Mouse (Mus musculus): ENCODE data around the gene Hpcal1. TPM values are rescaled to one million over a fixed set of nuclear protein-coding genes. Genes with fewer than 3 reads are reported as not detected.
"Not testable (repeated sequence)": the region's sequence is repeated elsewhere in the genome, so short reads cannot be mapped to it uniquely, and the experiment has no call there.

Hpcal1 gene
- polyA plus RNA-seq, 1 experiment from 2014 or later, result 22.9 TPM

DNA sequence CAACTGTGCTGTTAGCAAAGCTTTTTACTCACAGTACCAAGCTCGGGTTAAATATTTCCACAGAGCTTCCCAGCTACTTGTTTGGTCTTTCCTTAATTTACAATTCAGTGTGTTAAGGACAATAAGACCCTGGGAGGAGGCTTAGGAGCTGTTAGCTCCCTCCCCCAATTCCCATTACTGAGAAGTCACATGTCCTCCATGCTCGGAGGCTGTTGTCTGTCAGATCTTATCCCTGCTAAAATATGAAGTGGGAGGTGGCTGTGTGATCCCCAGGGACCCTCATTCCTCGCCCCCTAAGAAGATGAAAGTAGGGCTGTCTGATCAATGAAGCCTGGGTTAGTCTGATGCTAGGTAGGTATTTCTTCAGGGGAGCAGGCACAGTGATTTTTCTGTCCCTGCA is 88.4 kb downstream of the Hpcal1 start:
- Histone ChIP-seq H3K4me1 (ENCODE audit: control insufficient read depth, insufficient read depth, low read length) (no peaks in the 10 kb centered on the region), H3K27ac (ENCODE audit: low read depth, low read length) (no peak overlapping the region), H3K4me2 (no peak overlapping the region), H3K36me3 (ENCODE audit: control insufficient read depth, insufficient read depth, low read length) (no peaks in the 10 kb centered on the region), H3K4me3 (ENCODE audit: low read depth, low read length) (no peak overlapping the region), H3K27me3 (ENCODE audit: control insufficient read depth, insufficient read depth, low read length) (no peaks in the 10 kb centered on the region), H3K9me3 (replicated peaks; ENCODE audit: control insufficient read depth, low read length) (no peaks in the 10 kb centered on the region), H3K9ac (ENCODE audit: low read depth, low read length) (no peak overlapping the region)
- 36% methylated on average over 3 of the region's 3 CpGs for WGBS (ENCODE audit: insufficient replicate concordance)
- ATAC-seq (replicated peaks; ENCODE audit: insufficient number of reproducible peaks, low FRiP score, low TSS enrichment), result no peak

- Histone ChIP-seq H3K27me3 (ENCODE audit: control insufficient read depth, insufficient read depth, low read length) (no peaks in the 10 kb centered on the region), H3K9ac (ENCODE audit: low read depth, low read length) (no peak overlapping the region), H3K36me3 (ENCODE audit: control insufficient read depth, insufficient read depth, low read length) (no peaks in the 10 kb centered on the region), H3K27ac (ENCODE audit: low read depth, low read length) (no peak overlapping the region), H3K4me3 (ENCODE audit: low read depth, low read length) (no peak overlapping the region), H3K4me2 (no peak overlapping the region), H3K4me1 (ENCODE audit: control insufficient read depth, insufficient read depth, low read length) (no peaks in the 10 kb centered on the region), H3K9me3 (replicated peaks; ENCODE audit: control insufficient read depth, low read length) (no peaks in the 10 kb centered on the region)
- 52% methylated on average over 3 of the region's 3 CpGs for WGBS (ENCODE audit: insufficient replicate concordance)
- ATAC-seq (replicated peaks; ENCODE audit: insufficient number of reproducible peaks, low FRiP score, low TSS enrichment), result no peak
These were observed 98.8 kb downstream of the Hpcal1 start for GRCm38 (mm10) chr12:17789486-17789885.

DNA sequence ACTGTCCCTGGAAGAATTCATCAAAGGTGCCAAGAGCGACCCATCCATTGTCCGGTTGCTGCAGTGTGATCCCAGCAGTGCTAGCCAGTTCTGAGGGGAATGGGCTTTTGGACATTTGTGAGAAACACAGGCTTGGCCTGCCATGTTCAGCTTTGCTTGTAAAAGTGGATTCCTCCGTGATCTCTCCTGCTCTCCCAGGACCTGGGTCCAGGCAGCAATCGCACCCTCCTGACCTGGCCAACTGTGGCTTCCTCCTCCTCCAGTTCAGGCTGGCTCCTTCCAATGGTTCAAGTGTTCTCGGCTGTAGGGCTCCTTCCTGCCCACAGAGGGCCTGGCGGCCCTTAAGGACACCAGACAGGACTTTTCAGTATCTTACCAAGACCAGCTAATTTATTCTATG is 100.5 kb downstream of the Hpcal1 start:
- Histone ChIP-seq H3K4me3 (ENCODE audit: low read depth, low read length) (no peak overlapping the region), H3K27me3 (ENCODE audit: control insufficient read depth, insufficient read depth, low read length) (no peaks in the 10 kb centered on the region), H3K9ac (ENCODE audit: low read depth, low read length) (no peak overlapping the region), H3K9me3 (replicated peaks; ENCODE audit: control insufficient read depth, low read length) (no peaks in the 10 kb centered on the region), H3K36me3 (ENCODE audit: control insufficient read depth, insufficient read depth, low read length) (no peaks in the 10 kb centered on the region), H3K4me1 (ENCODE audit: control insufficient read depth, insufficient read depth, low read length) (no peaks in the 10 kb centered on the region), H3K4me2 (no peak overlapping the region), H3K27ac (ENCODE audit: low read depth, low read length) (no peak overlapping the region)
- 82% methylated on average over 6 of the region's 6 CpGs for WGBS (ENCODE audit: insufficient replicate concordance)
- no peak for ATAC-seq (replicated peaks; ENCODE audit: insufficient number of reproducible peaks, low FRiP score, low TSS enrichment)

DNA sequence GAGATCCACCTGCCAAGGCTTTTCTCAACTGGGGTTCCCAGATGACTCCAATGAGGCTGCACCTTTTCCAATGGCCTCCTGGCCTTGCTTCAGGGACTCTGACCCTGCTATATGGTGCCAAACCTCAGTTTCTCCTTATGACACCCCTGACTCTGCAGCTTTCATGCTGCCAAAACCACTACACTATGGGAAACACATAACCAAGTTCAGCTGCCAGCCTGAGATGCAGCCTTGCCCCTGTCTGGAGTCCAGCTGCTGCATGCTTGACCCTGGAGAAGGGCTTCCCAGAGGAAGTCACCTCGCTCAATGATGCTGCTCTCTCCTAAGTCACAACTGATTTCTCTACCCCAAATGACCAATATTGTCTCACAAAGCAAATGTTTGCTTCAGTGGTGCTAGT is 102.1 kb downstream of the Hpcal1 start:
- no peak overlapping the region for H3K27ac ChIP-seq (ENCODE audit: low read depth, low read length)
- H3K4me2 ChIP-seq, result no peak overlapping the region
- no peaks in the 10 kb centered on the region for H3K9me3 ChIP-seq (replicated peaks; ENCODE audit: control insufficient read depth, low read length)
- H3K9ac ChIP-seq (ENCODE audit: low read depth, low read length), result no peak overlapping the region
- H3K4me3 ChIP-seq (ENCODE audit: low read depth, low read length), result no peak overlapping the region
- 91% methylated on average over 1 of the region's 1 CpGs for WGBS (ENCODE audit: insufficient replicate concordance)
- H3K4me1 ChIP-seq (ENCODE audit: control insufficient read depth, insufficient read depth, low read length), result no peaks in the 10 kb centered on the region
- no peak for ATAC-seq (replicated peaks; ENCODE audit: insufficient number of reproducible peaks, low FRiP score, low TSS enrichment)
- H3K27me3 ChIP-seq (ENCODE audit: control insufficient read depth, insufficient read depth, low read length), result no peaks in the 10 kb centered on the region
- no peaks in the 10 kb centered on the region for H3K36me3 ChIP-seq (ENCODE audit: control insufficient read depth, insufficient read depth, low read length)

DNA sequence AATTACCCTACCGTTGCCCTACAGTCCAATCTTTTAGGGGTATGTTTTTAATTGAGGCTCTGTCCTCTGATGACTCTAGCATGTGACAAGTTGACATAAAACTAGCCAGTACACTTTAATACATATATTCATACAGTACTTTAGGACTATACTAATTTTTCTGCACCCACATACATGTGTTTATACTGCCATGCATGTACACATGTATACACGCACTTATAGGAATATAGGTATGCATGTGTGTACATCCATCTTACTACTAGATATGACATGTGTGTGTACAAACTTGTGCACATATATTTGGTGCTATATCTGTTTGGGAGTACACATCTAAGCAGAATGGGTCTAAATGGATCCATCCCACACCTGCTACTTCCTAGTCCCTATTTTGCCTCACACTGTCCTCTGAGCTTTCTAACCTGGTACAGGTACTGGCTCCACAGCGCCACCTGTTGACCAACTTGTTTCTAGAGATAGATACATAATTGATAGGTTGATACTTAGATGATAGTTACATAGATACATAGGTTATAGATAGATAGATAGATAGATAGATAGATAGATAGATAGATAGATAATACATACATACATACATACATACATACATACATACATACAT is 105.1 kb downstream of the Hpcal1 start:
- H3K9ac ChIP-seq (ENCODE audit: low read depth, low read length), result no peak overlapping the region
- H3K36me3 ChIP-seq (ENCODE audit: control insufficient read depth, insufficient read depth, low read length), result no peaks in the 10 kb centered on the region
- no peaks in the 10 kb centered on the region for H3K27me3 ChIP-seq (ENCODE audit: control insufficient read depth, insufficient read depth, low read length)
- H3K4me3 ChIP-seq (ENCODE audit: low read depth, low read length), result no peak overlapping the region
- H3K4me2 ChIP-seq, result no peak overlapping the region
- H3K4me1 ChIP-seq (ENCODE audit: control insufficient read depth, insufficient read depth, low read length), result no peaks in the 10 kb centered on the region
- ATAC-seq (replicated peaks; ENCODE audit: insufficient number of reproducible peaks, low FRiP score, low TSS enrichment), result no peak
- H3K27ac ChIP-seq (ENCODE audit: low read depth, low read length), result no peak overlapping the region
- no peaks in the 10 kb centered on the region for H3K9me3 ChIP-seq (replicated peaks; ENCODE audit: control insufficient read depth, low read length)
- 63% methylated on average over 3 of the region's 3 CpGs for WGBS (ENCODE audit: insufficient replicate concordance)

GRCm38 (mm10) chr12:17798261-17798660 is 107.6 kb downstream of the Hpcal1 start:
- H3K27me3 ChIP-seq (ENCODE audit: control insufficient read depth, insufficient read depth, low read length); H3K4me1 ChIP-seq (ENCODE audit: control insufficient read depth, insufficient read depth, low read length); H3K4me3 ChIP-seq (ENCODE audit: low read depth, low read length); H3K4me2 ChIP-seq; H3K9ac ChIP-seq (ENCODE audit: low read depth, low read length); H3K9me3 ChIP-seq (replicated peaks; ENCODE audit: control insufficient read depth, low read length); ATAC-seq (replicated peaks; ENCODE audit: insufficient number of reproducible peaks, low FRiP score, low TSS enrichment); H3K27ac ChIP-seq (ENCODE audit: low read depth, low read length); H3K36me3 ChIP-seq (ENCODE audit: control insufficient read depth, insufficient read depth, low read length): not testable (repeated sequence)
- WGBS (ENCODE audit: insufficient replicate concordance), result 77% methylated on average over 11 of the region's 11 CpGs

DNA sequence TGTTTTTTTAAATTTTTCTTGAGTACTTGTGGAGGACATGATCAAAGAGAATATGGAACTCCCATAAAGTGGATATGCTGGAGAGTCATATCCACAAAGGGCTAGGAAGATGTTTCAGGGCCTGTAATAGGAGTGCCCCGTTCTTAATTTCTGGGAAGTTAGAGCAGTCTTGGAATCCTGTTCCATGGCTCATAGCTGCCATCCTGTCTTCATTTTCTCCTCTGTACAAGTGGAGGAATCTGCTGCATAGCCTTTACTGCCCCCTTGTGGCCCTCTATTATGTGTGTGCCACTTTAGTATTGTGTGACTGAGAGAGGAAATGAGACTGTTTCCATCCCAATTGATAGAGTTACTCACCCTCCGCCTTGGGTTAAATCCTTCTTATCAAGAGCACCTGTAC is 117.9 kb downstream of the Hpcal1 start:
- Histone ChIP-seq H3K27me3 (ENCODE audit: control insufficient read depth, insufficient read depth, low read length) (no peaks in the 10 kb centered on the region), H3K4me3 (ENCODE audit: low read depth, low read length) (no peak overlapping the region), H3K9ac (ENCODE audit: low read depth, low read length) (no peak overlapping the region), H3K4me1 (ENCODE audit: control insufficient read depth, insufficient read depth, low read length) (no peaks in the 10 kb centered on the region), H3K36me3 (ENCODE audit: control insufficient read depth, insufficient read depth, low read length) (no peaks in the 10 kb centered on the region), H3K4me2 (no peak overlapping the region), H3K27ac (ENCODE audit: low read depth, low read length) (no peak overlapping the region), H3K9me3 (replicated peaks; ENCODE audit: control insufficient read depth, low read length) (no peaks in the 10 kb centered on the region)
- no peak for ATAC-seq (replicated peaks; ENCODE audit: insufficient number of reproducible peaks, low FRiP score, low TSS enrichment)
- WGBS (ENCODE audit: insufficient replicate concordance), result 40% methylated on average over 2 of the region's 2 CpGs

DNA sequence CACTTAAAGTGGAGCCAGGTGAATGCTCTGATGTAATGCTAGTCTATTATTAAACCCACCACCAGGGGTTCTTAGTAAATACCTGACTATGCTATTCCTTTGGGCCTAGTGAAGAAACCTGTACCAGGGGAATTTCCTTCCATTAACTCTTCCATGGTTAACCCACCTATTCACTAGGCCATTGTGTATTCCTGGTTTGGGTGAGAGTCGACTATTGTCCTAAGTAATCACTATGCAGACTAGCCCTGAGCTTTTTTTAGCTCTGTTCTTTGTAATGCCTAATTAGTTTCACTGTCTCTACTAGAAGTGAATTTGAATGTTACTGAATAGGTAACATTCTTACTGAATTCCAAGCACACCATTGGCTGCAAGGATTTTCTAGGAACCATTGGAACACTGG is 144.6 kb downstream of the Hpcal1 start:
- H3K36me3 ChIP-seq (ENCODE audit: control insufficient read depth, insufficient read depth, low read length); H3K27me3 ChIP-seq (ENCODE audit: control insufficient read depth, insufficient read depth, low read length); H3K27ac ChIP-seq (ENCODE audit: low read depth, low read length); H3K9me3 ChIP-seq (replicated peaks; ENCODE audit: control insufficient read depth, low read length); H3K9ac ChIP-seq (ENCODE audit: low read depth, low read length); H3K4me2 ChIP-seq; ATAC-seq (replicated peaks; ENCODE audit: insufficient number of reproducible peaks, low FRiP score, low TSS enrichment); H3K4me1 ChIP-seq (ENCODE audit: control insufficient read depth, insufficient read depth, low read length); H3K4me3 ChIP-seq (ENCODE audit: low read depth, low read length): not testable (repeated sequence)
- 85% methylated on average over 1 of the region's 1 CpGs for WGBS (ENCODE audit: insufficient replicate concordance)

Data from heart, embryonic 11.5 days (tissue).